Mouse (Mus musculus): ENCODE results near the gene Shank1.

DNA sequence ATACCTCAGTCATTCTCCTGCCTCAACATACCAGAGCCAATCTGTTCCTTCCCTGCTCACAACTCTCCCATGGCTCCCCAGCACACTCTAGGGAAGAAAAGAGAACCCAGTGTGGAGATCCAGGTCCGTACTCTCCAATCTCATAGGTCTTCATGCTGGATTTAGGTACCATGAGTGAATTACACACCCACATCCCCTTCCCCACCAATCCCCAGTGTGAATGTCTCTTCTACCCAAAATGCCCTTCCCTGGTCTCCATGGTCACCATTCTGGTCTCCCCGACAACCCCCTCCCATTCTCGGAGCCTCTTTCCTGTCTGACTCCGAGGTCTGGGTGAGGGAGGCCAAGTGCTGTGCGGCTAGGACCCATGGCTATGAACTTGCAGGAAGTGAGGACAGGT is 48.9 kb upstream of the Shank1 start, which contains the start of gene Gm15517:
- TF ChIP-seq CTCF (IDR thresholded peaks at IDR 0.05; ENCODE audit: low read depth, low read length) (no peak), POLR2A (IDR thresholded peaks at IDR 0.05; ENCODE audit: borderline replicate concordance, low read depth, low read length) (no peak)

Data from bone marrow macrophage, adult 2 months (primary cell).